Mouse (Mus musculus): Measurements from ENCODE around the gene Gm3298. TPM values are rescaled to one million over a fixed set of nuclear protein-coding genes. Genes with fewer than 3 reads are reported as not detected.

The Gm3298 gene
- polyA plus RNA-seq (2017; shearing (Covaris generic)) = not detected

GRCm38 (mm10) chr14:5015591-5015990, at the start of gene Gm3298:
Gene Gm3298, plus strand, starts transcription at chr14:5015891.

GRCm38 (mm10) chr14:4983635-4984034, 32.1 kb upstream of the Gm3298 start, which contains the start of gene Gm8297:
Gene Gm8297, plus strand, starts transcription at chr14:4983935.

GRCm38 (mm10) chr14:5050329-5050728, 34.6 kb downstream of the Gm3298 start, which contains the start of gene 4930555G01Rik:
Gene 4930555G01Rik, plus strand, starts transcription at chr14:5050629.

Other genes starting within 250 kb of the Gm3298 start
- not detected for gene Gm9602, start 239.6 kb upstream of the Gm3298 start, polyA plus RNA-seq (2017; shearing (Covaris generic))
- gene Gm3269, start 177.8 kb upstream of the Gm3298 start, polyA plus RNA-seq (2017; shearing (Covaris generic)) = not detected
- gene Gm3264, start 160.3 kb upstream of the Gm3298 start, polyA plus RNA-seq (2017; shearing (Covaris generic)) = not detected
- gene Gm3278, start 123.5 kb upstream of the Gm3298 start, polyA plus RNA-seq (2017; shearing (Covaris generic)) = not detected
- gene Gm8297, start 32.0 kb upstream of the Gm3298 start, polyA plus RNA-seq (2017; shearing (Covaris generic)) = not detected
- not detected for gene 4930555G01Rik, start 34.7 kb downstream of the Gm3298 start, polyA plus RNA-seq (2017; shearing (Covaris generic))
- not detected for gene Gm8281, start 55.1 kb downstream of the Gm3298 start, polyA plus RNA-seq (2017; shearing (Covaris generic))
- not detected for gene Gm8279, start 115.6 kb downstream of the Gm3298 start, polyA plus RNA-seq (2017; shearing (Covaris generic))
- gene Gm3317, start 148.6 kb downstream of the Gm3298 start, polyA plus RNA-seq (2017; shearing (Covaris generic)) = not detected
- gene Gm8271, start 169.9 kb downstream of the Gm3298 start, polyA plus RNA-seq (2017; shearing (Covaris generic)) = not detected
- gene Gm3526, start 244.7 kb downstream of the Gm3298 start, polyA plus RNA-seq (2017; shearing (Covaris generic)) = not detected